In genomic region chr3:51788591-51789339, GRCm38 (mm10) we compare ENCODE assay signal across 8 mouse cellular contexts.
DNase-seq lines count a peak whose midpoint lies in the region; ATAC-seq and TF ChIP-seq lines count a peak whose summit lies in the region.

No protein-coding gene starts in this region.

- no peaks in the 10 kb centered on the region for H3K36me3 ChIP-seq in embryonic facial prominence, embryonic 14.5 days (ENCODE audit: control insufficient read depth, insufficient read depth, low read length)
- H3K36me3 ChIP-seq in heart, embryonic 10.5 days, result no peaks in the 10 kb centered on the region
- H3K36me3 ChIP-seq in limb, embryonic 15.5 days, result no peaks in the 10 kb centered on the region
- H3K36me3 ChIP-seq in midbrain, embryonic 14.5 days (ENCODE audit: control insufficient read depth, insufficient read depth, low read length), result no peaks in the 10 kb centered on the region
- no peaks in the 10 kb centered on the region for H3K36me3 ChIP-seq in small intestine, adult 2 months (ENCODE audit: control insufficient read depth, insufficient read depth, low read length)

- peak overlapping the region; percentile 74 for H3K27ac ChIP-seq in embryonic facial prominence, embryonic 14.5 days (replicated peaks; ENCODE audit: low read depth, low read length)
- peak overlapping the region; percentile 91 for H3K27ac ChIP-seq in heart, embryonic 10.5 days
- H3K27ac ChIP-seq in limb, embryonic 15.5 days, result peak overlapping the region; percentile 75
- peak overlapping the region; percentile 94 for H3K27ac ChIP-seq in midbrain, embryonic 14.5 days (replicated peaks; ENCODE audit: low read depth, low read length)
- H3K27ac ChIP-seq in small intestine, adult 2 months (ENCODE audit: insufficient read depth, low read depth, low read length), result peak overlapping the region; percentile 14; the same call in 1 of the 2 replicates

- TF ChIP-seq CTCF in small intestine, adult 2 months (IDR thresholded peaks at IDR 0.05; ENCODE audit: extremely low read depth, insufficient read length, insufficient replicate concordance, low read depth, low read length), result no peak

- peak overlapping the region; percentile 51 for H3K9ac ChIP-seq in embryonic facial prominence, embryonic 14.5 days (ENCODE audit: low read depth, low read length)
- no peak overlapping the region for H3K9ac ChIP-seq in limb, embryonic 15.5 days
- peak overlapping the region; percentile 45 for H3K9ac ChIP-seq in midbrain, embryonic 14.5 days (replicated peaks; ENCODE audit: low read length)

- H3K27me3 ChIP-seq in embryonic facial prominence, embryonic 14.5 days (replicated peaks; ENCODE audit: control insufficient read depth, insufficient read depth, low read length), result no peaks in the 10 kb centered on the region
- no peaks in the 10 kb centered on the region for H3K27me3 ChIP-seq in heart, embryonic 10.5 days (ENCODE audit: insufficient read depth, poor library complexity, severe bottlenecking)
- no peaks in the 10 kb centered on the region for H3K27me3 ChIP-seq in limb, embryonic 15.5 days
- no peaks in the 10 kb centered on the region for H3K27me3 ChIP-seq in midbrain, embryonic 14.5 days (ENCODE audit: control insufficient read depth, insufficient read depth, low read length)
- no peaks in the 10 kb centered on the region for H3K27me3 ChIP-seq in small intestine, adult 2 months (ENCODE audit: control insufficient read depth, insufficient read depth, low read length)

- H3K9me3 ChIP-seq in embryonic facial prominence, embryonic 14.5 days (ENCODE audit: control insufficient read depth, low read length), result peaks cover 4% of the 10 kb centered on the region; the same call in 1 of the 2 replicates
- no peaks in the 10 kb centered on the region for H3K9me3 ChIP-seq in heart, embryonic 10.5 days
- no peaks in the 10 kb centered on the region for H3K9me3 ChIP-seq in limb, embryonic 15.5 days
- H3K9me3 ChIP-seq in midbrain, embryonic 14.5 days (ENCODE audit: control insufficient read depth, low read length), result no peaks in the 10 kb centered on the region

- WGBS in embryonic facial prominence, embryonic 14.5 days, result 3% methylated on average over 17 of the region's 17 CpGs
- 1% methylated on average over 17 of the region's 17 CpGs for WGBS in heart, embryonic 10.5 days
- 3% methylated on average over 17 of the region's 17 CpGs for WGBS in limb, embryonic 15.5 days
- under 1% methylated on average over 17 of the region's 17 CpGs for WGBS in midbrain, embryonic 14.5 days
- WGBS in small intestine, adult 2 months, result 40% methylated on average over 17 of the region's 17 CpGs

- peak; percentile 34 to 36 for DNase-seq in cerebellum, adult 18-20 months
- DNase-seq in cerebellum, adult 11 months, result no peak
- peak; percentile 91 for DNase-seq in embryonic facial prominence, embryonic 14.5 days (ENCODE audit: low spot score)
- DNase-seq in heart, embryonic 10.5 days (ENCODE audit: low spot score), result peak; percentile 86
- DNase-seq in kidney, adult 8-10 months, result peak; percentile 9 to 24
- peak; percentile 93 for DNase-seq in midbrain, embryonic 14.5 days

- peak overlapping the region; percentile 45 for H3K4me2 ChIP-seq in embryonic facial prominence, embryonic 14.5 days (ENCODE audit: low read depth, low read length)
- H3K4me2 ChIP-seq in limb, embryonic 15.5 days, result peak overlapping the region; percentile 42
- peak overlapping the region; percentile 53 for H3K4me2 ChIP-seq in midbrain, embryonic 14.5 days (ENCODE audit: low read length)

- H3K4me1 ChIP-seq in embryonic facial prominence, embryonic 14.5 days (ENCODE audit: control insufficient read depth, insufficient read depth, low read length), result peaks cover 18% of the 10 kb centered on the region
- H3K4me1 ChIP-seq in heart, embryonic 10.5 days, result peaks cover 33% of the 10 kb centered on the region
- H3K4me1 ChIP-seq in limb, embryonic 15.5 days, result peaks cover 20% of the 10 kb centered on the region
- H3K4me1 ChIP-seq in midbrain, embryonic 14.5 days (ENCODE audit: control insufficient read depth, insufficient read depth, low read length), result peaks cover 26% of the 10 kb centered on the region
- H3K4me1 ChIP-seq in small intestine, adult 2 months (ENCODE audit: control insufficient read depth, insufficient read depth, insufficient read length, low read length), result no peaks in the 10 kb centered on the region; the same call in 1 of the 2 replicates

- no peak for TF ChIP-seq POLR2A in small intestine, adult 2 months (IDR thresholded peaks at IDR 0.05; ENCODE audit: low read depth, low read length)

- ATAC-seq in embryonic facial prominence, embryonic 14.5 days (ENCODE audit: low read depth), result peak; percentile 87
- ATAC-seq in limb, embryonic 15.5 days (ENCODE audit: insufficient number of reproducible peaks, low FRiP score, low TSS enrichment, low read depth), result no peak; the same call in 1 of the 2 replicates
- peak; percentile 86; the same call in 1 of the 2 replicates for ATAC-seq in midbrain, embryonic 14.5 days (ENCODE audit: low FRiP score, low TSS enrichment)

- peak overlapping the region; percentile 28 for H3K4me3 ChIP-seq in embryonic facial prominence, embryonic 14.5 days (ENCODE audit: low read depth, low read length)
- peak overlapping the region; percentile 59 for H3K4me3 ChIP-seq in heart, embryonic 10.5 days
- H3K4me3 ChIP-seq in limb, embryonic 15.5 days, result peak overlapping the region; percentile 25
- H3K4me3 ChIP-seq in midbrain, embryonic 14.5 days (replicated peaks; ENCODE audit: low read depth, low read length), result 0 out of 2 replicates have a peak overlapping the region, but pooled peaks have one; percentile 5
- H3K4me3 ChIP-seq in small intestine, adult 2 months (ENCODE audit: low read depth, low read length), result peak overlapping the region; percentile 35

Comparison
In these comparisons a context has a peak if more than half of its experiments do, and no peak if none do; other contexts are left out.
1. H3K27ac ChIP-seq: peak in every context shown above with its lines; median percentile 94 in midbrain, embryonic 14.5 days; 91 in heart, embryonic 10.5 days; 75 in limb, embryonic 15.5 days; 74 in embryonic facial prominence, embryonic 14.5 days; 14 in small intestine, adult 2 months.
2. H3K4me3 ChIP-seq: peak in every context shown above with its lines; median percentile 59 in heart, embryonic 10.5 days; 35 in small intestine, adult 2 months; 28 in embryonic facial prominence, embryonic 14.5 days; 25 in limb, embryonic 15.5 days; 5 in midbrain, embryonic 14.5 days.